Mouse (Mus musculus): Measurements from ENCODE around the gene Slc19a3. TPM values are rescaled to one million over a fixed set of nuclear protein-coding genes. Genes with fewer than 3 reads are reported as not detected.

The Slc19a3 gene
- total and polyA plus RNA-seq, 2 experiments from 2014 or later: 1.6 to 8.2 TPM

DNA sequence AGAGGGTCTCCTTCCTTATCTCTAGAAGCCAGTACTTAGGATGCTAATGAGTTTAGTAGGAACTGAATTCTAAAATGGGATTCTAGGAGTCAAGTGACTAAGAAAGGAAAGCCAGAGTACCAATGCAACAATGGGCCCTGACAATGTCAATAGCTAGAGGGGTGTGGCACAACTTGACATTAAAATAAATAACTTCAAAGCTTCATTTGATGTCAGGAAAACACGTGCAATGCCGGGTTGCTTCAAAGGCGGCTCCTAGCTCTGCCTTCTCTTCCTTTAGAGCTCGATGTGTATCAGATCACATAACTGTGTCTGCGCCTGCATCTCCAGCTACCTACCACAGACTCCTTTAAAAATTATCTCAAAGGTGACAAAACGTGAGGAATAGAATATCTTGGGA lies 64.3 kb downstream of the Slc19a3 start:
- H3K27ac ChIP-seq (ENCODE audit: low read depth): no peak overlapping the region
- H3K27me3 ChIP-seq (ENCODE audit: control insufficient read depth, insufficient read depth, low read length): no peaks in the 10 kb centered on the region
- H3K9ac ChIP-seq (replicated peaks; ENCODE audit: low read depth, low read length): no peak overlapping the region
- ATAC-seq (ENCODE audit: insufficient read depth, low read depth) (no peak), DNase-seq (ENCODE audit: low spot score) (no peak)
- TF ChIP-seq EP300 (IDR thresholded peaks at IDR 0.05; ENCODE audit: low read depth) (no peak), CTCF (IDR thresholded peaks at IDR 0.05; ENCODE audit: low read depth) (no peak)
- 29% methylated on average over 6 of the region's 6 CpGs for WGBS
- H3K9me3 ChIP-seq (replicated peaks; ENCODE audit: control insufficient read depth, low read length): no peaks in the 10 kb centered on the region
- no peak overlapping the region for H3K4me2 ChIP-seq (ENCODE audit: low read depth, low read length)
- H3K4me3 ChIP-seq (ENCODE audit: low read depth, low read length): no peak overlapping the region
- H3K36me3 ChIP-seq (replicated peaks; ENCODE audit: control insufficient read depth, insufficient read depth, low read length): no peaks in the 10 kb centered on the region
- peaks cover 16% of the 10 kb centered on the region; the same call in 1 of the 2 replicates for H3K4me1 ChIP-seq (ENCODE audit: control insufficient read depth, insufficient read depth)

DNA sequence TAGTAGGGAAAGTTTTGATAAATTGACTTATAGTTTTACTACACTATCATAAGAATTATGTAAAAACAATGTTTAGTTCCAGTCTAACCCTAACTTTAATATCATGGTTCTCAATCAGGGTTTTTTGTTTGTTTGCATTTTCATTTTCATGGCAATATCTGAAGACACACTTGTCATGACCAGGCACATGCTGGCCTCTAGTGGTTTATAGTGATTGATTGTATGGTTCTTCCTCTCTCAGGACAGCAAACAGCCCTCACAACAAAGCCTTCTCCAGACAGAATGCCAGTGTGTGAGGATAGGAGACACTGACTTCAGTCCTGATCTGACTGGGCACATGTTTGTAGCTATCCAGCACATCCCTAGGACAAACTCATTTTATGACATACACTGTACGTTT lies 65.0 kb downstream of the Slc19a3 start:
- Histone ChIP-seq H3K9me3 (replicated peaks; ENCODE audit: control insufficient read depth, low read length) (no peaks in the 10 kb centered on the region), H3K4me1 (ENCODE audit: control insufficient read depth, insufficient read depth) (peaks cover 16% of the 10 kb centered on the region; the same call in 1 of the 2 replicates), H3K4me2 (ENCODE audit: low read depth, low read length) (no peak overlapping the region), H3K9ac (replicated peaks; ENCODE audit: low read depth, low read length) (no peak overlapping the region), H3K36me3 (replicated peaks; ENCODE audit: control insufficient read depth, insufficient read depth, low read length) (no peaks in the 10 kb centered on the region), H3K27ac (ENCODE audit: low read depth) (no peak overlapping the region), H3K27me3 (ENCODE audit: control insufficient read depth, insufficient read depth, low read length) (no peaks in the 10 kb centered on the region), H3K4me3 (ENCODE audit: low read depth, low read length) (no peak overlapping the region)
- WGBS: 63% methylated on average over 1 of the region's 1 CpGs
- TF ChIP-seq CTCF (IDR thresholded peaks at IDR 0.05; ENCODE audit: low read depth) (peak; percentile 33), EP300 (IDR thresholded peaks at IDR 0.05; ENCODE audit: low read depth) (no peak)
- no peak for DNase-seq (ENCODE audit: low spot score)
- no peak for ATAC-seq (ENCODE audit: insufficient read depth, low read depth)

DNA sequence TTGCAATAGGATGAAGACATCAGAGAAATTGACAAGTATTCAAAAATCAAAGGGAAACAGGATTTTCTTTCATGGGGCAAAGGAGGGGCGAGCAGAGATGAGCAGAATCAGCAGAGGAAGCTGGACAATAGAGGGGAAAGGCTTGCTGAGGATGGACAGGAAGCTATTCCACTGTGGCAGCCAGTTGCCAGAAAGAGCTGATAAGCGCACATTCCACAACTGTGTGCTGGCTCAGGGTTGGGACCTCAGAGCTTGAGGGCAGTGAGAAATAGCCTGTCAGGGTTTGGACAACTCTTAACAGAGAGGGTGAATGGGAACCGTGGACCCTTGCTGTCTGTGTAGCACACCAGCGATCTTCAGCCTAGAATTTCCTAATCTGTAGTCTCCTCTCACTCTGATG lies 66.2 kb downstream of the Slc19a3 start:
- H3K9me3 ChIP-seq (replicated peaks; ENCODE audit: control insufficient read depth, low read length): no peaks in the 10 kb centered on the region
- 5% methylated on average over 4 of the region's 4 CpGs for WGBS
- H3K27ac ChIP-seq (ENCODE audit: low read depth): peak overlapping the region; percentile 50
- DNase-seq (ENCODE audit: low spot score) (peak; percentile 82), ATAC-seq (ENCODE audit: insufficient read depth, low read depth) (peak; percentile 90)
- H3K4me2 ChIP-seq (ENCODE audit: low read depth, low read length): 0 out of 2 replicates have a peak overlapping the region, but pooled peaks have one; percentile 34
- no peaks in the 10 kb centered on the region for H3K36me3 ChIP-seq (replicated peaks; ENCODE audit: control insufficient read depth, insufficient read depth, low read length)
- TF ChIP-seq CTCF (IDR thresholded peaks at IDR 0.05; ENCODE audit: low read depth): no peak
- TF ChIP-seq EP300 (IDR thresholded peaks at IDR 0.05; ENCODE audit: low read depth): no peak
- H3K27me3 ChIP-seq (ENCODE audit: control insufficient read depth, insufficient read depth, low read length): no peaks in the 10 kb centered on the region
- peaks cover 16% of the 10 kb centered on the region; the same call in 1 of the 2 replicates for H3K4me1 ChIP-seq (ENCODE audit: control insufficient read depth, insufficient read depth)
- H3K9ac ChIP-seq (replicated peaks; ENCODE audit: low read depth, low read length): 0 out of 2 replicates have a peak overlapping the region, but pooled peaks have one; percentile 25
- H3K4me3 ChIP-seq (ENCODE audit: low read depth, low read length): no peak overlapping the region

DNA sequence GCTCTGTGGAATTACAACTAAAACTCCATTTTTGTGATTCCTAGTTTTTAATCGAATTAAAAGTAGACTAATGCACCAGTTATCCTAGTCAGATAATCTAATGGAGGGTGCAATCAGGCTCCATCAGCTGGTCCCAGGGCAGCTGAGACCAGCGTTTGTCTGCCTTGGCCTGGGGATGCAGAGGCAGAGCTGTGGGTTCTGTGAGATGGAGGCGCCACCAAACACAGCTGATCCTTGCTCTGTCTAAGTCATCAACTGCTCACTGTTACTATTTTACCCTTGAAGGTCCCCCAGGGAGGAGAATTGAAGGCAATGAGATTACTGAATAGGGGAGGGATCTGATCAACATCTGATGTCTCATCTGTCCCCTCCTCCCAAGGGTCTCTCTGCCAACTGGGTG lies 71.8 kb downstream of the Slc19a3 start:
- ATAC-seq (ENCODE audit: insufficient read depth, low read depth) (no peak), DNase-seq (ENCODE audit: low spot score) (no peak)
- H3K9ac ChIP-seq (replicated peaks; ENCODE audit: low read depth, low read length): no peak overlapping the region
- 65% methylated on average over 3 of the region's 3 CpGs for WGBS
- no peak overlapping the region for H3K4me2 ChIP-seq (ENCODE audit: low read depth, low read length)
- TF ChIP-seq CTCF (IDR thresholded peaks at IDR 0.05; ENCODE audit: low read depth) (no peak), EP300 (IDR thresholded peaks at IDR 0.05; ENCODE audit: low read depth) (no peak)
- no peaks in the 10 kb centered on the region for H3K27me3 ChIP-seq (ENCODE audit: control insufficient read depth, insufficient read depth, low read length)
- H3K36me3 ChIP-seq (replicated peaks; ENCODE audit: control insufficient read depth, insufficient read depth, low read length): no peaks in the 10 kb centered on the region
- H3K4me3 ChIP-seq (ENCODE audit: low read depth, low read length): no peak overlapping the region
- no peaks in the 10 kb centered on the region for H3K9me3 ChIP-seq (replicated peaks; ENCODE audit: control insufficient read depth, low read length)
- H3K27ac ChIP-seq (ENCODE audit: low read depth): no peak overlapping the region
- 0 out of 2 replicates have a peak, but pooled peaks cover 5% of the 10 kb centered on the region for H3K4me1 ChIP-seq (ENCODE audit: control insufficient read depth, insufficient read depth)

Other genes starting within 250 kb of the Slc19a3 start
- gene Agfg1, start 199.0 kb downstream of the Slc19a3 start, total RNA-seq (2014; rRNA removed; ENCODE audit: low replicate concordance): 71.0 and 78.8 TPM in 2 replicates
- 18.5 and 18.6 TPM in 2 replicates for gene Agfg1, start 199.0 kb downstream of the Slc19a3 start, polyA plus RNA-seq (2015; fragmentation: Nextera tagmentation; extraction: Ambion mirVana)
- gene A030005L19Rik, start 125.1 kb downstream of the Slc19a3 start, total RNA-seq (2014; rRNA removed; ENCODE audit: low replicate concordance): not detected in 2 replicates
- 0.15 TPM in 1 of 2 replicates, not detected in the other for gene A030005L19Rik, start 125.1 kb downstream of the Slc19a3 start, polyA plus RNA-seq (2015; fragmentation: Nextera tagmentation; extraction: Ambion mirVana)
- not detected in 2 replicates for gene A030014E15Rik, start 113.5 kb downstream of the Slc19a3 start, total RNA-seq (2014; rRNA removed; ENCODE audit: low replicate concordance)
- gene A030014E15Rik, start 113.5 kb downstream of the Slc19a3 start, polyA plus RNA-seq (2015; fragmentation: Nextera tagmentation; extraction: Ambion mirVana): not detected in 2 replicates
- not detected in 2 replicates for gene Gm6217, start 107.0 kb downstream of the Slc19a3 start, total RNA-seq (2014; rRNA removed; ENCODE audit: low replicate concordance)
- gene Gm6217, start 107.0 kb downstream of the Slc19a3 start, polyA plus RNA-seq (2015; fragmentation: Nextera tagmentation; extraction: Ambion mirVana): not detected in 2 replicates
- not detected in 2 replicates for gene A030003K21Rik, start 95.1 kb downstream of the Slc19a3 start, total RNA-seq (2014; rRNA removed; ENCODE audit: low replicate concordance)
- gene A030003K21Rik, start 95.1 kb downstream of the Slc19a3 start, polyA plus RNA-seq (2015; fragmentation: Nextera tagmentation; extraction: Ambion mirVana): not detected in 2 replicates
- gene Gm7544, start 82.4 kb downstream of the Slc19a3 start, total RNA-seq (2014; rRNA removed; ENCODE audit: low replicate concordance): not detected in 2 replicates
- not detected in 2 replicates for gene Gm7544, start 82.4 kb downstream of the Slc19a3 start, polyA plus RNA-seq (2015; fragmentation: Nextera tagmentation; extraction: Ambion mirVana)
- not detected in 2 replicates for gene Gm47955, start 78.2 kb downstream of the Slc19a3 start, total RNA-seq (2014; rRNA removed; ENCODE audit: low replicate concordance)
- gene Gm47955, start 78.2 kb downstream of the Slc19a3 start, polyA plus RNA-seq (2015; fragmentation: Nextera tagmentation; extraction: Ambion mirVana): not detected in 2 replicates
- gene Gm47959, start 37.9 kb downstream of the Slc19a3 start, total RNA-seq (2014; rRNA removed; ENCODE audit: low replicate concordance): not detected in 2 replicates
- gene Gm47959, start 37.9 kb downstream of the Slc19a3 start, polyA plus RNA-seq (2015; fragmentation: Nextera tagmentation; extraction: Ambion mirVana): not detected in 2 replicates
- gene Krtap28-10, start 4.0 kb upstream of the Slc19a3 start, total RNA-seq (2014; rRNA removed; ENCODE audit: low replicate concordance): not detected in 2 replicates
- not detected in 2 replicates for gene Krtap28-10, start 4.0 kb upstream of the Slc19a3 start, polyA plus RNA-seq (2015; fragmentation: Nextera tagmentation; extraction: Ambion mirVana)
- gene Gm47969, start 6.5 kb upstream of the Slc19a3 start, total RNA-seq (2014; rRNA removed; ENCODE audit: low replicate concordance): not detected in 2 replicates
- gene Gm47969, start 6.5 kb upstream of the Slc19a3 start, polyA plus RNA-seq (2015; fragmentation: Nextera tagmentation; extraction: Ambion mirVana): not detected in 2 replicates
- not detected in 2 replicates for gene A030005K14Rik, start 20.9 kb upstream of the Slc19a3 start, total RNA-seq (2014; rRNA removed; ENCODE audit: low replicate concordance)
- gene A030005K14Rik, start 20.9 kb upstream of the Slc19a3 start, polyA plus RNA-seq (2015; fragmentation: Nextera tagmentation; extraction: Ambion mirVana): not detected in 2 replicates
- gene Krtap28-13, start 22.5 kb upstream of the Slc19a3 start, total RNA-seq (2014; rRNA removed; ENCODE audit: low replicate concordance): not detected in 2 replicates
- not detected in 2 replicates for gene Krtap28-13, start 22.5 kb upstream of the Slc19a3 start, polyA plus RNA-seq (2015; fragmentation: Nextera tagmentation; extraction: Ambion mirVana)
- gene Ccl20, start 78.3 kb upstream of the Slc19a3 start, total RNA-seq (2014; rRNA removed; ENCODE audit: low replicate concordance): not detected in 2 replicates
- gene Ccl20, start 78.3 kb upstream of the Slc19a3 start, polyA plus RNA-seq (2015; fragmentation: Nextera tagmentation; extraction: Ambion mirVana): 0.15 TPM in 1 of 2 replicates, not detected in the other
- gene Daw1, start 121.3 kb upstream of the Slc19a3 start, total RNA-seq (2014; rRNA removed; ENCODE audit: low replicate concordance): not detected in 2 replicates
- gene Daw1, start 121.3 kb upstream of the Slc19a3 start, polyA plus RNA-seq (2015; fragmentation: Nextera tagmentation; extraction: Ambion mirVana): 0.16 TPM in 1 of 2 replicates, not detected in the other